Mouse (Mus musculus): ENCODE measurements at regions not wholly inside any gene's neighbourhood (a gene's known extent, or its start where the extent isn't known, plus 50 kb on each side); places are given as distances from the start of the nearest gene placed in this dataset.

GRCm38 (mm10) chr9:61670986-61671385 lies 243.4 kb downstream of the Rplp1 start:
- TF ChIP-seq GATA1 (IDR thresholded peaks at IDR 0.05; ENCODE audit: borderline replicate concordance, low read length), result no peak
- TF ChIP-seq TAL1 (conservative IDR thresholded peaks at IDR 0.05; ENCODE audit: low read depth, low read length), result no peak
- TF ChIP-seq CTCF (IDR thresholded peaks at IDR 0.05; ENCODE audit: low read depth, low read length), result no peak
- TF ChIP-seq GATA2 (IDR thresholded peaks at IDR 0.05; ENCODE audit: borderline replicate concordance, low read depth, low read length), result no peak

All from G1E (cell line).